Mouse (Mus musculus) brain, adult 2 months (tissue): Measurements from ENCODE around the gene Ap4b1.
"Not testable (repeated sequence)": the region's sequence is repeated elsewhere in the genome, so short reads cannot be mapped to it uniquely, and the experiment has no call there.

Experiments
- DNase-seq: peaks from one replicate; pipeline ENCODE4 v3.0.0; 2011; ENCODE audit warnings: low read depth, low spot score

Gene Ap4b1

DNA sequence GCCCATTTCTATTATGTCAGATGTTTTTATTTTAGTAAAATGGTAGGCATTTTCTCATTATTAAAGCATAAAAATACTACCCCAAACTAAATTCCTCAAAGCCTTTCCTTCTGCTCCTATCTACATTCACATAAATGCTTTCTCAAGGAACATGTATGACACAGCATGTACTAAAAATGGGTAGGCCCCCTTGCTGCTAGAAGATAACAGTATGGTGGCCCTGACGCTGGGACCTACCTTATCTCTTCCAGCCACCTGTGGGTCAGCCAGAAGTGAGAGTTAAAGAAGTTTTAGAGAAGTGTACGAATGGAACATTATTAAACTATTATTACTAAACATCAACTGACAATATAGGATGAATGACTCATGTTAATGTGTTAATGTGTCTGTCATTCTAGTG lies 9.8 kb upstream of the Ap4b1 start:
- DNase-seq, result no peak

DNA sequence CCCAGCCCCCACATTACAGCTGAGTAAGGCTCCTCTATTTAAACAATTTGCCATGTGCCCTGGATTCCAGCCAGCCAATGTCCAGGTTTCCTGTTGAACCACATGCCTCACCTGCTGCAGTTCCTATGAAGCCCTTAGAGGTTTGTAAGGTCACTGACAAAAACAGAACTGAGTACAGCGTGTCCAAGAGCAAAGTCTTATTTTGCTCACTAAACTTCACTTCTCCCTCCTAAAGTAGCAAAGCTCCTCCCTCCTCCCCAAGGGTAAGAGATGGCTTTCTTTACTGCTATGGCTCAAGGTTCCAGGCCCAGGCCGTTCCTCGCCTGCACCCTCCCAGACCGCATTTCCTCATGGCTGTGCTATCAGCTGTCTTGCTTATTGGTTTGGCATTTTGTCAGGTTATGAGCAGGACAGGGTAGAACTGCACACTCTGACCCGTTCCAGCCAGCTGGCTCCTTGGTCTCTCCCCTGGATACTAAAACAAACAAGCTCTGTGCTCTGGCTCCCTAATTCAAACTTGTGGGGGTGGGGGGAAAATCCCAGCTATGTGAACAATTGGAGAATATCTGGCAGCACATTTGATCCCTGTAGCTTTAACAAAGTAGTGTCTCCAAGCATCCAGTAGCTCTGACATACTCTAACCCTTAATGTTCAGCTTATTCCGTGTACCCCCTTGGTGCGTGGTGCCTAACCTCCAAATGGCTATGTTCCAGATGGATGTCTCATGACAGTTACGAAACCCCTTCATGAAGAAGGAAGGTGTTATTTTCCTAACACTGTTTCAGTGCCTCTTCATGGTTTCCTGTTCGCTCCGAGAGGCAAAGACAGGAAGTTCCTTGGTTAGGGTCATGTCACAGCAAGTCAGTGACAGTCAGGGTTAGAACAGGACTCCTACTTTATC lies 7.4 kb upstream of the Ap4b1 start:
- peak; percentile 94 for DNase-seq

DNA sequence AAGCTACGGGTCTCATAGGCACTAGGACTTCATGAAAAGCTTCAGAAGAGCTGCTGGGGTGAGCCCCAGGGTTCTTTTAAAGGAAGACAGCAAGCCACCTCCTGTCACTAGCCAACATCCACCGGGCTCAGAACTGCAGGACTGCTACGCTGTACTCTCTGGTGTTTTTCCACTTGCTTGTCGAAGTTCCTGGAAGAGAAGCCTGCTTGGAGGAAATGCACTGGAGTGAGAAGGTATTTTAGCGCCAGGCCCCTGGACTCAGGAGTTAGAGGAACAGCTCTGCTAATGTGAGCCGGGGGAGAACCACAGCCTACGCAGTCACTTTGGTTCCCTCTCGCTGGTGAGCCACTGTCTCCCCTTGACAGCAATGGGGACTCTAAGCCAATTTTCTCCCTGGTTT lies 6.5 kb upstream of the Ap4b1 start:
- DNase-seq, result no peak

DNA sequence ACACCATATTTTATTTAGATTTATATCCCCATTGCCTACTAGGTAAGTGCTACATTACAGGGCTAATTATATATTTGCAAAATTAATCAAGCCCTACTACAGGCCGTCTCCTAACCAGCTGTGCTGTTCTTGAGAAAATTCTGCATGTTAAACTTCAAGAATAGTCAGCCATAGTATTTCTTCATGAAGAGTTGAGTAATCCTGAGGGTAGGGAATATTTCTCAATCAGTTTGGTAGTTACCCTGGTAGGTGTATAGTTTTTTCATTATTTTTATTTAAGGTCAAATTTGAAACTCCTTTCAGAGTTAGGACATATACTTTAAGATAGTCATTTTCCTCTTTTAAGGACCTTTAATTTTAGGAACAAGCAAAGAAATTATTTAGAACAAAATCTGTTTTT lies 3.6 kb upstream of the Ap4b1 start:
- no peak for DNase-seq

DNA sequence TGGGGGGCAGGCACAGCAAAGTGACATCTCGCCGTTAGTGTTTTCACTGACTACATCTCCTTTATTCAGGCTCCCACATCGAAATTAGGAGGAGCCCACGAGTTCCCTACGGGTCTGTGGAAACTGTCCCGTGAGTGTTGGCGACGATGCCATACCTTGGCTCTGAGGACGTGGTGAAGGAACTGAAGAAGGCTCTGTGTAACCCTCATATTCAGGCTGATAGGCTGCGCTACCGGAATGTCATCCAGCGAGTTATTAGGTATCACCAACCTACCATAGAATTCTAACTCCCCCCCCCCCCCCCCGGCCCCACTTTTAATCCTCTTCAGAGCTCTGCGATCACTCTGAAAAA lies 455 bp downstream of the Ap4b1 start:
- peak; percentile 61 for DNase-seq

DNA sequence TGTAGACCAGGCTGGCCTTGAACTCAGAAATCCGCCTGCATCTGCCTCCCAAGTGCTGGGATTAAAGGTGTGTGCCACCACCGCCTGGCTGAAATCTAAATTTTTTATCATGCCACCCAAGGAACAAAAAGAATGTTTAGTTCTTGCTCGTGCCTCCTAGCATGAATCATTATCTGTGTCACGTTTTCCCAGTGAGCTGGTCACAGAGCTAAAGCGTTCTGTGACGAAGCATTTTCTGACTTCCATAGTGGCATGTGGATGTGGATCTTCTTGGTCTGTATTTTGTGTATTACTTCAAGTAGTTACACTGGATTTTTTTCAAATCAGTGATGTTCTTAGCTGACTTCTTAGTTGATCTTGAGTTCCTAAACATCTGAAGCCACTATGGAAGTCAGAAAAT lies 1.6 kb downstream of the Ap4b1 start:
- DNase-seq, result no peak

DNA sequence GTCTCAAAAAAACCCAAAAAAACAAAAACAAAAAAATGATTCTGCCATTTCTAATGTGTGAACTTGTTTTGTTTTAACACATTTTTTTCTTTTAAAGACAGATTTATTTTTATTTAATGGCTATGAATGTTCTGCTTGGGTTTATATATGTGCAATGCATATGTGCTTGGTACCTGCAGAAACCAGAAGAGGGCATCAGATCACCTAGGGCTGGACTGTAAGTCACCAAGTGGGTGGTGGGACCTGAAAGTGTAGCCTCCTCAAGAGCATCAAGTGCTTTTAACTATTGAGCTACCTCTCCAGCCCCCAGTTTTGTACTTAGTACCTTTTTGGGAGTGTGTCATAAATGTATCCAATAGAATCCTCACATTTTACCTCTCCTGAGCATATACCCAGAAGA lies 18.2 kb downstream of the Ap4b1 start:
- peak; percentile 51 for DNase-seq

DNA sequence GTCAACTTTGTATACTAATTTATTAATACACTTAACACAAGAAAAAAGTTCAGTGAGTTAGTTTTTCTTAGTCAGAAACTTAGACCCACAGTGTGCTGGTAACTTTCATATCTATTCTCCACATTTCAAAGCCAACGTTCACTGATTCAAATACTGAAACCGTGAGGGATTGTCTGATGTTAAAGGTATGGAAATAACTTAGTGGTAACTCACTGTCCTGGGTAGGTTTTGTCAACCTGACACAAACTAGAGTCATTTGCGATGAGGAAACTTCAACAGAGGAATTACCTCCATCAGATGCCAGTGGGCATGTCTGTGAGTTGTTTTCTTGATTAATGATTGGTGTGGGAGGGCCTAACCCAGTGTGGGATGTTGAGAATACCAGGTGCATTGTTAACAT lies 19.7 kb downstream of the Ap4b1 start:
- DNase-seq, result no peak

DNA sequence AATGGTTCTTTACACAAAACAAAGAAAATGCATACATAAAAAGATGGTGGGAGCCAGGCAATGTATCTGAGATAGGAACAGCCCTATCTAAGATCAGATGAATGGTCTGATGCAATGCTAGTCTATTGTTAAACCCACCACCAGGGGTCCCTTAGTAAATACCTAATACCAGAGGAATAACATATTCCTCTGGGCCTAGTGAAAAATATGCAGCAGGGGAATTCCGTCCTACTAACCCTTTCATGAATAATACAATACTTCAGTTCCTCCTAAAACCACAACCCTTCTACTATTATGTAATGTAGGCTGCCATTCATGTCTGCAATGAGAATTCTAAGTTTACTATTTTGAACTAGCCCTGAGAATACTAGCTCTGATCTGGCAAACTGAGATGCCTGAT lies 21.4 kb downstream of the Ap4b1 start:
- DNase-seq, result not testable (repeated sequence)

DNA sequence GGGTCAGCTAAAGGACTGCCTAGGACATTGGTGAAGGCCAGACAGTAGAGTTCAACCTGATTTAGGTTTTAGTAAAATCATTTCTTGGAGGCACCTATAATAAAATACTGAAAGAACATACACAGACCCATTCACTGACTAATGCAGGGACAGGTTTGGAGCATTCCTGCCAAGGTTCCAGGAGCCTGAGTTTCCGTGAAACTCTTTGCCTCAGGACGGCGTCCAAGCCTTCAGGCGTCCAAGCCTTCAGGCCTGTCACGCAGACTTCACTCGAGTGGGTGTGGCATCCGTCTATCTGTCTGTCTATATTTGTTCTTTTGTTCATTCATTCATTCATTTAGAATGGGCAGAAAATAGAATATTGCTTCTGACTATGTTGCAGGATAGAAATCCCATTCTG lies 21.8 kb downstream of the Ap4b1 start:
- DNase-seq, result peak; percentile 65

DNA sequence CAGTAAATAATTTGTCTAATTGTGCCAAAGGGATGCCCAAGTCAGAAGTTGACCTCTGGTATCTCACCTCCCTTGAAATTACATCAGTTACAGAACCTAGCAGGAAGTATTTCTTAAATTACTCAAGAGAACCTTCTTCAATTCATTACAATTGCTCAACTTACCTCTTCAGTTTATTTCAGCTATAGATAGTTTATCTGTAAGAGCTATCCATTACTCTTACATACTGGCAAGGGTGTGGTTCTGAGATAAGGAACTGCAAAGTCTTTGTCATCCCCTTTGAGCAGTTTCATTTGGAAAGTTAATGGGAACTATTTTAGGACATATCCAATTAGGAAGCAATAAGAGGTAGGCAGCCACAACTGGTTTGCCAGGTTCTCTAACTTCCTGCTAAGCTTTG lies 23.1 kb downstream of the Ap4b1 start, which contains the start of gene Bcl2l15:
TSS of gene Bcl2l15 (plus strand) at position 176 of the 400 bp plus-strand sequence.
- no peak for DNase-seq

DNA sequence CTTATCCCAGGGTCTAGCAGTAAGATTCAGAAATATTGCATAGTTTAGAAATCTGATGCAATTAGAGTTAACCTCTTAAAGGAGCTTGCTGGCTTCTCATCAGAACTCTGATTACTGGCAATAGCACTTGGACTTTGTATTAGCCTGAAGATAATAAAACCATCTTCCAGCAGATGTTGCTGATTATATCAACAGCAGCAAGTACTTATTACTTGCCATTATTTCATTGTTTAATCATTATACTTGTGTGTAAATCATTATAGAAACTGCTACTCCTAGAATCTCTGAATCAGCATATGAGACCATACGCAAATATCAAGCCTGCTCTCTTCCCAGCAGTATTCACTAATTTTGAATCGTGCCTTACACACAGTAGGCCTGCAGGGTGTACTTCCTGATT lies 24.7 kb downstream of the Ap4b1 start:
- no peak for DNase-seq

DNA sequence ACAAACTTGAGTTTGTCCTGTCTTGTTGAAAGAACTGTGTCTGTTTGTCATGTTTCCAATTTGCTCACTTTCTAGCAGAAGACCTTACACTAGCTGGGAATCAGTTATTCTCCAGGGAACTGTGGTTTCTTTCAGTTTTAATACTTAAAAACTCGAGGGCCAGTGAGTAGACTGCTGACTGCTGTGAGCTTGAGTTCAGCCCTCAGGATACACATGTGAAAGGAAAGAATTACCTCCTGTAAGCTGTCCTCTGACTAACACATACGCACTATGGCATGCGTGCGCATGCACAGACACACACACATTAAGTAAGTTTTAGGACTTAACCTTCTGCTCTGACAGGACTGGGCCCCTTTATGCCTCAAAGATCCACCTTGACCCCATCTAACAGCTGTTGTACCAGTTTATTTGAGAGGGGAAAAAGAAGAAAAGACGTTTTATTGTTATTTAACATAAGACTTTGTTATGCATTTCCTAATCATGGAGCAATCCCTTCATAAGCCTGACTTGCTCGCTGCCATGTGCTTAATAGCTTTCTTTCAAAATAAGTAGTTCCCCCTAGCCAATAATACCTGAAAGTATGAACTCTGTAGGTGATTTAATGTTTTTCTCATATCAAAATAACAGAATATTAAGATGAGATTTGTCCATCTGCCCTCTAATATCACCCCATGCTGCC lies 26.1 kb downstream of the Ap4b1 start:
- DNase-seq, result no peak

DNA sequence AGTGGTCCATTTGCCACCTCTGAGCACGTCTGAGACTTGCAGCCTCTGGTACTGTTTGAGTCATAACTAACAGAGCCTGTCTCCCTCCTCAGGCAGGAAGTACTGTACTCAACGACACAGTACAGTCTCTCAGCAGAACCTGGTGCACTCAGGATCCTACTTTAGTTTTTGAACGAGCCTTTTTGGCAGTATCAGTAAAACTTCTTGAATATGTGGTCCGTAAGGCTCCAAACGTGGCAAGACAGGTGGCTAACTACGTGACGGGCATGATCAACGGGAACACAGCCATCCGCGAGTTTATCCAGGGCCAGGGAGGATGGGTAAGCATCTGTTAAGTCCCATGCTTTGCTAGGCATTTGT lies 26.6 kb downstream of the Ap4b1 start:
- DNase-seq, result peak; percentile 92

DNA sequence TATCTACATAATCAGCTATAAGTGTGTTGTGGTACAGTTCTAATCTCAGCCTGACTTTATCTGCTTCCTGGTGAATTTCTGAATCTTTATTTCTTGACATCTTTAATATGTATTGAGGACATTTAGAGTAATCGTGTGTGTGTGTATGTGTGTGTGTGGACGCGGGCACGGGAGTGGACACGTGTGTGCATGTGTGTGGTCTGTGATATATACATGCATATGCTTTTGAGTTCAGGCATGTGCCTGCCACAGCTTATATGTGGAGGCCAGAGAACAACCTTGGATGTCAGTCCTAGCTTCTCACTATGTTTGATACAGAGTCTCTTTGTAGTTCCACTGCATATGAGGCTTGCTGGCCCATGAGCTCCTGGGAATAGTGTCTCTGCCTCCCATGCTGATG lies 27.1 kb downstream of the Ap4b1 start:
- DNase-seq, result no peak

DNA sequence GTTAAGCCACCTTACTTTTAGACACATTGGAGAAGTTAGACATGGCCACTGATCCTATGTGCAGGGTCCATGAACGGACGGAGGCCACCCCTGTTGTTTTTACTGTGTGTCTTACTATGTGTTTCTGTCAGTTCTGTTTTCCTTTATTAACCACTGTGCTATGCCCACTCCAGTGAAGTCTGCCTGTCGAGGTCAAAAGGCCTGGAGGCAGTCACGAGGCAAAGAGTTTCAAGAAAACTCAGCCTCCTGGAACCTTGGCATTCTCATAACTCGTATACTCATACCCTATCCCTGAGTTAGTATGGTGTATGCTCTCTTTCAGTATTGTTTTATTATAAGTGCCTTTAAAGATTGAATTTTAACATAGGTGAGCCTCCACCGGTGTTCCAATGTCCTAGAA lies 30.4 kb downstream of the Ap4b1 start:
- DNase-seq, result no peak

DNA sequence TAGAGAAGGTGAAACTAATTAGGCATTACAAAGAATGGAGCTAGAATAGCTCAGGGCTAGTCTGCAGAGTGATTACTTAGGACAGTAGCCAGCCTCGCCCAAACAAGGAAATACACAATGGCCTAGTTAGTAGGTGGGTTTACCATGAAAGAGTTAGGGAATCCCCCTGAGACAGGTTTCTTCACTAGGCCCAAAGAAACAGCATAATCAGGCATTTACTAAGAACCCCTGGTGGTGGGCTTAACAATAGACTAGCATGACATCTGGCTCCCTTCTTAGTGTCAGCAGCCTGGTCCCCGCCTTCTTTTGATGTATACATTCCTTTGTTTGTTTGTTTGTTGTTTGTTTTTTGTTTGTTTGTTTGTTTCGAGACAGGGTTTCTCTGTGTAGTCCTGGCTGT lies 30.9 kb downstream of the Ap4b1 start:
- DNase-seq, result not testable (repeated sequence)

DNA sequence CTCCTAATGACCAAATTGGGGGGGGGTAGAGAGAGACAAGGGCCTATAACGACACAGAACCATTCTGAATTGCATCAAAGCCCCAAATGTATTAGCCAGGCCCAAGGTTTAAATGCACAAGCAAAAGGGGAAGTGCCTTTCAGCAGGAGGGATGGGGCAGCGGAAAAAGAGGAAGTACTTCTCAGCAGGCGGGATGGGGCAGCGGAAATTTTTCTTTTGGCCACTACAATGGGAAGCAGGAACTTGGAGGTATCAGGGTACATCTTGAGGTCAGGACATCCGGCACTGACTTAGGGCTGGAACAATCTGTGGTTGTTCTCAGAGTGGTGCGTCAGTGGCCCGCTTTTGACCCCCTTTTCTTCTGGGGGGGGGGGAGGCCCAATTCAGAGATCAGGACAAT lies 31.6 kb downstream of the Ap4b1 start:
- not testable (repeated sequence) for DNase-seq

DNA sequence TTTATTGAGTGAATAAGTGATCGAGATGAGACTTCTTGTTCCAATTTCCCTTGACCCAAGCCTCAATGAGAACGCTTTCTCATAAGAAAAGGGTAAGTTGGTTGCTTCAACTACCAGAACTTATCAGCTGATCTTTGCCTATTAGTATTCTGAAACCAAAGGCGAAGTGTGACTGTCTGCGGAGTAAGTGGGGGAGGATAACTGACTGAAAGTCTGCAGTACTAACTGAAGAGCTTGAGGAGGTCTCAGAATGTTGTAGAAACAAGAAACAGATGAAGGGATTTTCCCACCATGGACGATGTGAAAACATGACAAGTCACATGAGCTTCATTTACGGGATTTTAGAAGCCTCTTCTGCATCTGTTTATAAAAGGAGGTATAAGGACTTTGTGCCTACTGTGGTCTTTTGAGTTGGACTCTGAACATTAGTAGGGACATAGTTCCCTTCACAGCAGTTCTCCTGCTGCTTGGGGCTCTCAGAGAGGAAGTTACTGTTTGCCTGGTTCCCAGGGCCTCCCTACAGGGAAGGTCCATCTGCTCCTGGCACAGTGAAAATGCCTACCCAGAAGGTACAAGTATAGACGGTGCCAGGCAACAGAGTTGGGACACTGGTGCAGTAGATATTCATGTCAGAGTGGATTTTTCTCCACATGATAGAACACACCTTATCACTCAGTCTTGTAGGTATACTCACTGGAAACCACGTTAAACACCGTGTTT lies 41.5 kb downstream of the Ap4b1 start:
- peak; percentile 97 for DNase-seq

DNA sequence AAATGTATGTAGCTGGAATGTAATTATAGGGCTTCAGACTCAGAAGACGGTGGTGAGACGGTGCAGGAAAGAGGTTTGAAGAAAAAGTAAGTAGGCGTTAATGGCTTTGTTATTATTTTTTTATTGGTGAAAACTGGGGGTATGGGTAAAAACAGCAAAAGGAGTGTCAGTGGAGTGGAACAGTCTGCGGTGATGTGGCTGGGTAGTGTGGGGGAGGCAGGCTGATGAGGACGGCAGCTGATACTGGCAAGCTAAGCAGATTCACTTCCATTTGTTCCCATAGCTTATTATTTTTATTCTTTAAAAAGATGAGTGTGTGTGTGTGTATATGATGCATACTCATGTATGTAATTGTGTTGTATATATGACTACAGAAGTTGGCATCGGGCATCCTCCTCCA lies 42.2 kb downstream of the Ap4b1 start:
- DNase-seq, result peak; percentile 64

DNA sequence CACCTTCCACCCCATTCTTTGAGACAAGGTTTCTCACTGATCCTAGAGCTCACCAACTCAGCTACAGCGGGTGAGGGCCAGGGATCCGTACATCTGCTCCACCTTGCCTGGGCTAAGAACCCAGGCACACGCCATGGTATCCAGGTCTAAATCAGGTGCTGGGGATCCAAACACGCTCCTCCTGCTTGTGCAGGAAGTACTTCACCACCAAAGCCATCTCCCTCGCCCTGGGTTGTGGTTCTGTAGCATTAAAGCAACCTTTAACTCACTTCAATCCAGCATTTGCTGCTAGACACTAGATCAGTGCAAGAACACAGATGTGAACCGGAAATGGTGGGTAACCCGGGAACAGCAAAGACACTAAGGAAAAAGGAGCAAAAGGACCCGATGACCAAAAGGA lies 42.6 kb downstream of the Ap4b1 start:
- peak; percentile 63 for DNase-seq

DNA sequence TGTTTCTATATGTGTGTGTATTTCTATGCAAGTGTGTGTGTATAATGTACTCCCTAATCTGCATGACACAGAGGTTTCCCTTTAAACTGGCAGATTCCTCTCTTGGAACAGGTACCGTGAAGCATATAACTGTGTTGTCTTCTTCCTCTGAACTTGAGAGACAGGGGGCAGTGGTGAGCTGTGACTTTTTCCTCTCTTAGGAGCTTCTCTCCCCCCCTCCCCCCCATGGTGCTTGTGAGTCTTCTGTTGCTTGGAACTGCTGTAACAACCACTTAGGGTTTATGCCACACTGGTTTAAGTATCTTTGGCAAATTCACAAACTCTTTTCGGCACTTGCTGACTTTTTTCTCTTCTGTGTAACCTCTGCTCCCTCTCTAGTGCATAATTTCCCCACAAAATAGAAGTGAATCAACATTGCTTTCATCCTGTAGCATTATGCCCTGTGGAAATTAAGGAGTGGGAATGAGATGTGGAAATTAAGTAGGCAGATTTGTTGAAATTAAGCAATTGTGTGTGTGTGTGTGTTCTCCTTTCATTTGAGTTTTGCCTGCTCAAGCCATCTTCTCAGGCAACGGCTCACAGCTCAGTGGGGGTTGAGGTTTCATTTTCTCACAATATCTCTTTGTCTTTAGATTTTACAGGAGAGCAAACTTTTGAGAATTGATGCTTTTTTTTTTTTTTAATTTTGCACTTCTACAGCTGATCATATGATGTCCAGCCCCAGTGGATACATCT lies 43.4 kb downstream of the Ap4b1 start:
- DNase-seq, result peak; percentile 96
